Mouse (Mus musculus): ENCODE data around the gene Uncx.

The Uncx gene

GRCm38 (mm10) chr5:139543650-139544270 lies 466 bp downstream of the Uncx start:
- peak; percentile 92 to 95 for DNase-seq

- DNase-seq = peak; percentile 73 to 74
Observed at GRCm38 (mm10) chr5:139544271-139545135, 1.2 kb downstream of the Uncx start.

GRCm38 (mm10) chr5:139545221-139545620 lies 1.9 kb downstream of the Uncx start:
- peak in 1 of 2 experiments; percentile 39 for DNase-seq

GRCm38 (mm10) chr5:139545673-139546335 lies 2.5 kb downstream of the Uncx start:
- peak in 1 of 2 experiments; percentile 57 for DNase-seq

- DNase-seq = peak in 1 of 2 experiments; percentile 61
Observed at GRCm38 (mm10) chr5:139546336-139546770, 3.1 kb downstream of the Uncx start.

GRCm38 (mm10) chr5:139546771-139547420 lies 3.6 kb downstream of the Uncx start:
- DNase-seq = peak; percentile 51 to 76

GRCm38 (mm10) chr5:139547421-139547931 lies 4.2 kb downstream of the Uncx start:
- DNase-seq = peak; percentile 50 to 69

GRCm38 (mm10) chr5:139553446-139554273 lies 10.4 kb downstream of the Uncx start:
- no peak for DNase-seq

- DNase-seq = no peak
Observed at GRCm38 (mm10) chr5:139554478-139555335, 11.4 kb downstream of the Uncx start.

GRCm38 (mm10) chr5:139555476-139556115 lies 12.3 kb downstream of the Uncx start:
- DNase-seq = peak in 1 of 2 experiments; percentile 13

- DNase-seq = no peak
Observed at GRCm38 (mm10) chr5:139556116-139556678, 12.9 kb downstream of the Uncx start.

GRCm38 (mm10) chr5:139557079-139557478 lies 13.8 kb downstream of the Uncx start:
- DNase-seq = no peak

GRCm38 (mm10) chr5:139557531-139558467 lies 14.5 kb downstream of the Uncx start:
- peak in 1 of 2 experiments; percentile 21 for DNase-seq

- peak in 1 of 2 experiments; percentile 57 for DNase-seq
Observed at GRCm38 (mm10) chr5:139558468-139558804, 15.1 kb downstream of the Uncx start.

GRCm38 (mm10) chr5:139558917-139559660 lies 15.8 kb downstream of the Uncx start:
- DNase-seq = no peak

- DNase-seq = no peak
Observed at GRCm38 (mm10) chr5:139559782-139560181, 16.5 kb downstream of the Uncx start.

GRCm38 (mm10) chr5:139561363-139562001 lies 18.2 kb downstream of the Uncx start:
- DNase-seq = peak in 1 of 2 experiments; percentile 41

All from cerebellum, postnatal 36 days (tissue).